Mouse (Mus musculus) CH12.LX (cell line): ENCODE results near the gene Dgkz. TPM values are rescaled to one million over a fixed set of nuclear protein-coding genes. Genes with fewer than 3 reads are reported as not detected.
A peak's percentile ranks its signal among the peaks of the same experiment; 100 is the strongest.

Experiments used
- DNase-seq: peaks from one replicate; pipeline ENCODE4 v3.0.0-alpha.2; 2013; ENCODE audit errors: extremely low read depth
- H3K27ac ChIP-seq: 2 replicates; pipeline ENCODE4 v1.5.1; 2012; ENCODE audit warnings: low read depth, mild to moderate bottlenecking, control low read depth, moderate library complexity; ENCODE audit not compliant: insufficient read depth
- H3K27me3 ChIP-seq: replicated peaks from 2 replicates; pipeline ENCODE3; 2012; ENCODE audit warnings: inconsistent platforms
- H3K36me3 ChIP-seq, 2 experiments: replicated peaks in 1 of 2; 2 replicates each; pipeline versions ENCODE3 to v1.6.1; 2012; ENCODE audit warnings: inconsistent platforms in 1 of 2, low read length in 1 of 2, mild to moderate bottlenecking in 1 of 2, mixed read lengths in 1 of 2, moderate library complexity in 1 of 2; ENCODE audit not compliant: control insufficient read depth in 1 of 2, insufficient read depth in 1 of 2
- H3K4me1 ChIP-seq, 2 experiments: 2 replicates each; pipeline ENCODE4 v1.6.1; 2012; ENCODE audit warnings: inconsistent platforms in 1 of 2, moderate library complexity in 1 of 2; ENCODE audit not compliant: insufficient read depth in 2 of 2, control insufficient read depth in 1 of 2
- H3K4me2 ChIP-seq: 2 replicates; pipeline ENCODE4 v1.6.1; 2012; ENCODE audit warnings: low read depth, mild to moderate bottlenecking, control low read depth; ENCODE audit not compliant: poor library complexity, insufficient read depth, severe bottlenecking
- H3K4me3 ChIP-seq, 3 experiments: fragments of 150-350 bp in 1 of 3; sonication (generic) in 1 of 3; replicated peaks in 1 of 3; 2 replicates each; pipeline versions ENCODE3 to v1.5.1; 2011 to 2012; ENCODE audit warnings: low read depth in 2 of 3, low read length in 2 of 3, mild to moderate bottlenecking in 2 of 3, moderate library complexity in 2 of 3, control low read depth in 1 of 3, improper control_type of control experiment in 1 of 3, inconsistent platforms in 1 of 3, mixed read lengths in 1 of 3; ENCODE audit not compliant: poor library complexity in 1 of 3
- H3K79me2 ChIP-seq: replicated peaks from 2 replicates; pipeline ENCODE4 v1.6.1; 2012; ENCODE audit warnings: mild to moderate bottlenecking, moderate library complexity; ENCODE audit not compliant: control insufficient read depth, poor library complexity, insufficient read depth, severe bottlenecking; ENCODE audit errors: extremely low read depth
- H3K9ac ChIP-seq: 2 replicates; pipeline ENCODE4 v1.6.1; 2012; ENCODE audit warnings: low read depth, mild to moderate bottlenecking, control low read depth, moderate library complexity; ENCODE audit not compliant: insufficient read depth
- H3K9me3 ChIP-seq: replicated peaks from 2 replicates; pipeline ENCODE3; 2012; ENCODE audit warnings: low read length, inconsistent platforms, mixed read lengths
- CHD2 ChIP-seq: IDR thresholded peaks from 2 replicates; pipeline ENCODE4 v1.6.1; 2011; ENCODE audit warnings: low read length, improper control_type of control experiment
- EP300 ChIP-seq: IDR thresholded peaks from 2 replicates; pipeline ENCODE4 v1.6.1; 2011; ENCODE audit warnings: low read length, improper control_type of control experiment
- ETS1 ChIP-seq: conservative IDR thresholded peaks from 2 replicates; pipeline ENCODE4 v1.6.1; 2012; ENCODE audit warnings: low read depth, mild to moderate bottlenecking, inconsistent platforms, low read length, improper control_type of control experiment, moderate library complexity
- GABPA ChIP-seq: IDR thresholded peaks from 2 replicates; pipeline ENCODE4 v1.6.1; 2012; ENCODE audit warnings: low read depth, low read length, improper control_type of control experiment, inconsistent platforms; ENCODE audit not compliant: insufficient replicate concordance
- HCFC1 ChIP-seq: IDR thresholded peaks from 2 replicates; pipeline ENCODE4 v1.6.1; 2012; ENCODE audit warnings: low read depth, mild to moderate bottlenecking, inconsistent platforms, low read length, improper control_type of control experiment
- JUN ChIP-seq: IDR thresholded peaks from 2 replicates; pipeline ENCODE4 v1.6.1; 2011; ENCODE audit warnings: low read depth, mild to moderate bottlenecking, low read length, improper control_type of control experiment, moderate library complexity; ENCODE audit not compliant: insufficient read depth
- MAX ChIP-seq: IDR thresholded peaks from 2 replicates; pipeline ENCODE4 v1.6.1; 2011; ENCODE audit warnings: low read length, improper control_type of control experiment
- MAZ ChIP-seq: IDR thresholded peaks from 2 replicates; pipeline ENCODE4 v1.6.1; 2012; ENCODE audit warnings: low read depth, mild to moderate bottlenecking, inconsistent platforms, low read length, improper control_type of control experiment, moderate library complexity
- MYC ChIP-seq: IDR thresholded peaks from 2 replicates; pipeline ENCODE4 v1.6.1; 2011; ENCODE audit warnings: low read depth, mild to moderate bottlenecking, improper control_type of control experiment, low read length
- NELFE ChIP-seq: IDR thresholded peaks from 2 replicates; pipeline ENCODE4 v1.6.1; 2011; ENCODE audit warnings: low read depth, low read length, improper control_type of control experiment
- NRF1 ChIP-seq: IDR thresholded peaks from 2 replicates; pipeline ENCODE4 v1.6.1; 2014; ENCODE audit warnings: low read depth, mild to moderate bottlenecking, inconsistent platforms, low read length, improper control_type of control experiment, moderate library complexity
- PAX5 ChIP-seq: IDR thresholded peaks from 2 replicates; pipeline ENCODE4 v1.6.1; 2012; ENCODE audit warnings: low read length, inconsistent platforms, mixed read lengths
- POLR2A ChIP-seq: IDR thresholded peaks from 2 replicates; pipeline ENCODE4 v1.6.1; 2011; ENCODE audit warnings: low read depth, mild to moderate bottlenecking, improper control_type of control experiment, low read length
- SIN3A ChIP-seq: IDR thresholded peaks from 2 replicates; pipeline ENCODE4 v1.6.1; 2012; ENCODE audit warnings: low read length, improper control_type of control experiment, inconsistent platforms
- UBTF ChIP-seq: IDR thresholded peaks from 2 replicates; pipeline ENCODE4 v1.6.1; 2012; ENCODE audit warnings: low read depth, mild to moderate bottlenecking, inconsistent platforms, low read length, improper control_type of control experiment, moderate library complexity
- ZC3H11A ChIP-seq: IDR thresholded peaks from 2 replicates; pipeline ENCODE4 v1.6.1; 2012; ENCODE audit warnings: low read depth, mild to moderate bottlenecking, inconsistent platforms, low read length, improper control_type of control experiment
- ZMIZ1 ChIP-seq: IDR thresholded peaks from 2 replicates; pipeline ENCODE4 v1.6.1; 2012; ENCODE audit warnings: low read depth, mild to moderate bottlenecking, inconsistent platforms, low read length, improper control_type of control experiment
- ZNF384 ChIP-seq: IDR thresholded peaks from 2 replicates; pipeline ENCODE4 v1.6.1; 2012; ENCODE audit warnings: low read depth, low read length, improper control_type of control experiment, inconsistent platforms
- dilution Hi-C: fragments of 300-500 bp; cut with MboI; formaldehyde crosslinking; loops from 2 replicates; pipeline ENCODE4 v1.14.3; 2020; ENCODE audit warnings: low sequenced_read_pairs; ENCODE audit not compliant: extremely low pct_unique_long_range_greater_than_20kb, extremely low pct_ligation_motif_present
- in situ Hi-C: fragments of 300-500 bp; cut with MboI; formaldehyde crosslinking; loops from 3 replicates; pipeline ENCODE4 v1.14.3; 2019; ENCODE audit warnings: low sequenced_read_pairs, low pct_ligation_motif_present, low pct_unique_long_range_greater_than_20kb, mixed read lengths
- polyA plus RNA-seq: library from polyadenylated mRNA; unstranded; fragments of >175 nt; gene quantifications from 2 replicates; pipeline ENCODE4 v1.2.1, GENCODE M21; 2012; ENCODE audit warnings: low read depth; ENCODE audit not compliant: insufficient read length
- total RNA-seq, 2 experiments: library from RNA; depleted of rRNA; stranded (reverse); fragments of 300-350 nt in 1 of 2; fragments of >200 nt in 1 of 2; gene quantifications; 2 replicates each; pipeline ENCODE4 v1.2.3; 2012 to 2014

Gene Dgkz
- total and polyA plus RNA-seq, 3 experiments, result 38.6 to 60.2 (median 50.4) TPM

- TF ChIP-seq NELFE (peak; percentile 22; the same call in 1 of the 2 replicates), ETS1 (0 out of 2 replicates have a peak, but pooled peaks have one; percentile 7), POLR2A (peak; percentile 78), MYC (0 out of 2 replicates have a peak, but pooled peaks have one; percentile 37), ZMIZ1 (peak; percentile 77), PAX5 (no peak)
These were observed 12.2 kb downstream of the Dgkz start (continued) for GRCm38 (mm10) chr2:91963443-91963932.

- Histone ChIP-seq H3K27me3 (peaks cover 7% of the 10 kb centered on the region), H3K4me1 (peaks cover 14 to 68% of the 10 kb centered on the region in 2 experiments), H3K36me3 (peaks cover 0 to 32% of the 10 kb centered on the region in 2 experiments), H3K79me2 (peaks cover 28% of the 10 kb centered on the region), H3K9ac (peak overlapping the region; percentile 84), H3K27ac (no peak overlapping the region), H3K4me2 (peak overlapping the region; percentile 92), H3K4me3 (peak overlapping the region; percentile 72 to 91 (median 84)), H3K9me3 (no peaks in the 10 kb centered on the region)
- in situ Hi-C loops, result no loop called here
- no peak for TF ChIP-seq ZMIZ1
- TF ChIP-seq HCFC1, result no peak
- TF ChIP-seq NRF1, result no peak
- no peak for TF ChIP-seq ZC3H11A
- TF ChIP-seq SIN3A, result 0 out of 2 replicates have a peak, but pooled peaks have one; percentile 20
- no peak for TF ChIP-seq EP300
- TF ChIP-seq NELFE, result no peak
- TF ChIP-seq JUN, result no peak
- TF ChIP-seq CHD2, result no peak
- TF ChIP-seq MAX, result 0 out of 2 replicates have a peak, but pooled peaks have one; percentile 38
- TF ChIP-seq UBTF, result peak; percentile 48
- TF ChIP-seq MAZ, result no peak
- TF ChIP-seq GABPA, result no peak
- dilution Hi-C loops, result no loop called here
- DNase-seq, result no peak
These were observed 12.7 kb downstream of the Dgkz start for GRCm38 (mm10) chr2:91962864-91963401.

GRCm38 (mm10) chr2:91961901-91962761 lies 13.5 kb downstream of the Dgkz start:
- no peak for DNase-seq
- Histone ChIP-seq H3K4me1 (peaks cover 15 to 75% of the 10 kb centered on the region in 2 experiments), H3K9me3 (no peaks in the 10 kb centered on the region), H3K4me2 (peak overlapping the region; percentile 92), H3K9ac (peak overlapping the region; percentile 84), H3K79me2 (peaks cover 28% of the 10 kb centered on the region), H3K27ac (no peak overlapping the region), H3K27me3 (peaks cover 5% of the 10 kb centered on the region), H3K4me3 (peak overlapping the region; percentile 72 to 91 (median 84)), H3K36me3 (peaks cover 0 to 38% of the 10 kb centered on the region in 2 experiments)
- in situ Hi-C loops, result no loop called here
- TF ChIP-seq UBTF, result no peak
- peak; percentile 83 for TF ChIP-seq ZNF384
- dilution Hi-C loops, result no loop called here
